Mouse (Mus musculus) forebrain, embryonic 13.5 days (tissue): ENCODE results near the gene Tmub1. TPM values are rescaled to one million over a fixed set of nuclear protein-coding genes. Genes with fewer than 3 reads are reported as not detected.

ENCODE experiments used
- ATAC-seq: fragments of 200-750 bp; cut with Nextera tagmentation; 2 replicates; pipeline ENCODE4 v1.8.0; 2017
- H3K27ac ChIP-seq: fragments of 300-500 bp; sonication (generic); 2 replicates; pipeline ENCODE4 v1.5.1; 2015; ENCODE audit warnings: inconsistent platforms, mild to moderate bottlenecking, moderate library complexity
- H3K27me3 ChIP-seq: fragments of 300-500 bp; sonication (generic); 2 replicates; pipeline ENCODE4 v1.6.1; 2015; ENCODE audit warnings: mild to moderate bottlenecking, inconsistent platforms
- H3K36me3 ChIP-seq: fragments of 300-500 bp; sonication (generic); 2 replicates; pipeline ENCODE4 v1.6.1; 2015; ENCODE audit warnings: mild to moderate bottlenecking, inconsistent platforms; ENCODE audit not compliant: poor library complexity, severe bottlenecking
- H3K4me1 ChIP-seq: fragments of 300-500 bp; sonication (generic); 2 replicates; pipeline ENCODE4 v1.6.1; 2015; ENCODE audit warnings: inconsistent platforms
- H3K4me2 ChIP-seq: fragments of 300-500 bp; sonication (generic); 2 replicates; pipeline ENCODE4 v1.6.1; 2015; ENCODE audit warnings: inconsistent platforms, mild to moderate bottlenecking, moderate library complexity
- H3K4me3 ChIP-seq: fragments of 300-500 bp; sonication (generic); 2 replicates; pipeline ENCODE4 v1.5.1; 2015; ENCODE audit warnings: mild to moderate bottlenecking, inconsistent platforms
- H3K9ac ChIP-seq: fragments of 300-500 bp; sonication (generic); 2 replicates; pipeline ENCODE4 v1.6.1; 2015; ENCODE audit warnings: mild to moderate bottlenecking, inconsistent platforms
- H3K9me3 ChIP-seq: fragments of 300-500 bp; sonication (generic); replicated peaks from 2 replicates; pipeline ENCODE4 v1.6.1; 2016; ENCODE audit warnings: inconsistent platforms
- WGBS: fragments of 180-500 bp; shearing (Covaris S2); methylation state at CpG from one replicate; pipeline ENCODE4 v1.1.7; 2015; 5-methylcytosine and 5-hydroxymethylcytosine counted together
- polyA plus RNA-seq: library from polyadenylated mRNA; unstranded; fragments of >200 nt; fragmentation: Nextera tagmentation; extraction: Ambion mirVana; gene quantifications from 2 replicates; pipeline ENCODE4 v1.2.1, GENCODE M21; 2015

The Tmub1 gene
- polyA plus RNA-seq, 1 experiment from 2014 or later: 32.5 TPM

- 18% methylated on average over 9 of the region's 9 CpGs for WGBS
- Histone ChIP-seq H3K4me3 (no peak overlapping the region), H3K27me3 (peaks cover 5% of the 10 kb centered on the region; the same call in 1 of the 2 replicates), H3K36me3 (peaks cover 42% of the 10 kb centered on the region), H3K9me3 (no peaks in the 10 kb centered on the region), H3K27ac (no peak overlapping the region), H3K9ac (no peak overlapping the region), H3K4me2 (peak overlapping the region; percentile 89; the same call in 1 of the 2 replicates), H3K4me1 (peaks cover 47% of the 10 kb centered on the region)
- no peak for ATAC-seq
Observed at GRCm38 (mm10) chr5:24428596-24428995, 19.1 kb downstream of the Tmub1 start.

DNA sequence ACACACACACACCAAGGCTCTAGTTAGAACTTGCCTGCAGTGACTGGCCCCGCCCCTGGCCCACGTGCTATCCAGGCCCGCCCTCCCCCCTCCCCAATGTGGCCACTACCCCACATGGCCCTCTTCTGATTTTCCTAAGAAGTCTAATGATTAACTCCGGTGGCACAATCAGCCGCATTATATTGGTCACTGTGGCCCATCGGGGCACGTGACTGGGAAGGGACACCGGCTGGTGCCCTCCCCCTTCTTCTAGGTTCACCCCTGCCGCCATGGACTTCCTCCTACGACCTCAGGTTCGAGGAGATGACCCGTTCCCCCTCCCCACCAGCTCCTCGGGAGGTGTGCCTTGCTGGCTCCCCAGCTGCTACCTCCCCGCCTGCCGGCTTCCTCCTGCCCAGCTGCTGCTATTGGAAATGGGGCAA is 19.7 kb downstream of the Tmub1 start:
- H3K27me3 ChIP-seq: peaks cover 5% of the 10 kb centered on the region; the same call in 1 of the 2 replicates
- H3K4me1 ChIP-seq: peaks cover 48% of the 10 kb centered on the region
- no peak for ATAC-seq
- no peak overlapping the region for H3K27ac ChIP-seq
- H3K4me3 ChIP-seq: no peak overlapping the region
- H3K9ac ChIP-seq: peak overlapping the region; percentile 30; the same call in 1 of the 2 replicates
- 2% methylated on average over 14 of the region's 15 CpGs for WGBS
- peaks cover 39% of the 10 kb centered on the region for H3K36me3 ChIP-seq
- H3K9me3 ChIP-seq: no peaks in the 10 kb centered on the region
- peak overlapping the region; percentile 89 for H3K4me2 ChIP-seq

DNA sequence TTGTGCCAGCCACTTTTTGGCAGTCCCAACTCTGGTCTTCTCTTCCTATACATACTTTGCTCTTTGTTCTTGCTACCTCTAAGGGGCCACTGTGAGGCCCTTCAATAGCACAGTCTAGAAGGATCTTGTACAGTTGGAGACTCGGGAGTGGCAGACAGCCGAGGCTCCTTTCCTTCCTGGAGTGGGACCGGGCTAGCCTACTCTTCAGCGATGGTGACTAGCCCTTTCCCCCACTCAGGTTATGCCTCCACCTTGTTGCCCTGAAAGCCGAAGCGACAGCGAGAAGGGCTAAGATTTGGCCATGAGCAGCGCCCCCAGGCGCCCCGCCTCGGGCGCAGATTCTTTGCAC is 20.4 kb downstream of the Tmub1 start:
- WGBS: 7% methylated on average over 12 of the region's 12 CpGs
- peaks cover 56% of the 10 kb centered on the region for H3K4me1 ChIP-seq
- H3K27ac ChIP-seq: no peak overlapping the region
- H3K27me3 ChIP-seq: peaks cover 5% of the 10 kb centered on the region; the same call in 1 of the 2 replicates
- H3K9me3 ChIP-seq: no peaks in the 10 kb centered on the region
- H3K9ac ChIP-seq: peak overlapping the region; percentile 17; the same call in 1 of the 2 replicates
- peak overlapping the region; percentile 1; the same call in 1 of the 2 replicates for H3K4me3 ChIP-seq
- H3K4me2 ChIP-seq: peak overlapping the region; percentile 89
- peaks cover 31% of the 10 kb centered on the region for H3K36me3 ChIP-seq
- no peak for ATAC-seq

DNA sequence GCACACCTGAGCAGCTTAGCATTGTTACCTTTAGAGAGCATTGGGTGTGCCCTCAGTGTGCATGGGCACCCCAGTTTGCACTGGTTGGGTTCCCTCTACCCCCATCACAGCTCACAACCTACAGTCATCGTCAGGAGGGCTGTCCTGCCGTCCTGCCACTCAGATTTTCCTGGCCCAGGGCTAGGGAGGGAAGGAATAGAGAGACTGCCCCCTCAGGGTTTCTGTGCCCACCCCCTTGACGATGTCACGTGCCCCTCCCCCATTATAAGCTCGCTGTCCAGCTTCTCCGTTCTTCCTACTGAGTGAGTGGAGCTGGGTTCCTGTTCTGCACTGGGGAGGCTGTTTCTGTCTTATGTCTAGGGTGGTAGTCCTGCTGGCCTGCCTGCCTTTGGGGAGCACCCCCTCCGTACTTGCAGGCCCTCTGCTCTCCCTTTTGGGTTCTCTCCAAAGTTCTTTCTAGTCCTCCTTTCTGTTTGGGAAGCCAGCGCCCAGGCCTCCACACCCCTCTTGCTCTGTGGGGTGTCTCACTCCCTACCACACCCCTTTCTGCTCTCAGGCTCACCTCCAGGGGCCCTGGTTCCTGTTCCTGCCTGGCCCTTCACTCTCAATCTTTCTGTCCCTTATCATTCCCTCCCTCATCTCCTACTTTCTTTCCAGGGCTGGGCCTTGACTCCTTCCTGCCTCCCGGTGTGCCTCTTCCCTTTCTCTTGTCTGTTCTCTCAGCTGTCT is 20.9 kb downstream of the Tmub1 start:
- ATAC-seq: no peak
- H3K27me3 ChIP-seq: peaks cover 5% of the 10 kb centered on the region; the same call in 1 of the 2 replicates
- H3K4me1 ChIP-seq: peaks cover 61% of the 10 kb centered on the region
- H3K9ac ChIP-seq: peak overlapping the region; percentile 68
- H3K36me3 ChIP-seq: peaks cover 26% of the 10 kb centered on the region
- H3K4me3 ChIP-seq: peak overlapping the region; percentile 61
- WGBS: 10% methylated on average over 9 of the region's 9 CpGs
- H3K9me3 ChIP-seq: no peaks in the 10 kb centered on the region
- H3K4me2 ChIP-seq: peak overlapping the region; percentile 89
- H3K27ac ChIP-seq: no peak overlapping the region

- H3K4me3 ChIP-seq: peak overlapping the region; percentile 61
- H3K4me2 ChIP-seq: peak overlapping the region; percentile 89
- no peak for ATAC-seq
- H3K4me1 ChIP-seq: peaks cover 61% of the 10 kb centered on the region
- H3K27me3 ChIP-seq: peaks cover 5% of the 10 kb centered on the region; the same call in 1 of the 2 replicates
- peak overlapping the region; percentile 68 for H3K9ac ChIP-seq
- WGBS: under 1% methylated on average over 10 of the region's 10 CpGs
- H3K36me3 ChIP-seq: peaks cover 26% of the 10 kb centered on the region
- H3K27ac ChIP-seq: peak overlapping the region; percentile 36; the same call in 1 of the 2 replicates
- no peaks in the 10 kb centered on the region for H3K9me3 ChIP-seq
Observed at GRCm38 (mm10) chr5:24426037-24426432, 21.6 kb downstream of the Tmub1 start.

DNA sequence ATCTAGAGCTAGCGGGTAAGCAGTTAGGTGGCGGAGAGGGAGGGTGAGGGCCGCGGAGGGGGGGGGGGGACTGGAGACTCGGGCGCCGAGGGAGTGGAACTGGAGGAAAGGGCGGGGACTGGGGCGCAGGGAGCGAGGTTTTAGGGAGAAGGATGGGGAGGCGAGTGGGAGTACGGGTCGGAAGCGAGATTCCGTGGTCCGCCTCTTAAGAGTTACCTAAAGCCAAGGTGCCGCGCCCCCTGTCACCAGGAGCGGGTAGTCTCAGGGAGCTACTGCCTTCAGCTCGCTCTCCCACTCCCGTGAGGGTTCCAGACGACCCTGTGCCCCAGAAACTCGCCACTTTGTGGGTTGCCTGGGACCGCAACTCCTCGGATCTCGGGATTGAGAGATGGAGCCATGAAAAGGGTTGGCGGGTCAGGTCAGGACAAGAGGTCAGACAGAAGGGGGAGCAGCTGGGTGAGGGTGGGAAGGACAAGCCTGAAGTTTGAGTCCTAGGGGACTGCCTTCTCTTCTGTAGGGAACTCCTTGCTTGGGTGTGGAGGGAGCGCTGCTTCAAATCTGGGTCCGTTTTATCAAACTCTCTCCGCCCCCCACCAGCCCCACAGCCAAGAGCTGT is 22.1 kb downstream of the Tmub1 start:
- ATAC-seq: no peak

DNA sequence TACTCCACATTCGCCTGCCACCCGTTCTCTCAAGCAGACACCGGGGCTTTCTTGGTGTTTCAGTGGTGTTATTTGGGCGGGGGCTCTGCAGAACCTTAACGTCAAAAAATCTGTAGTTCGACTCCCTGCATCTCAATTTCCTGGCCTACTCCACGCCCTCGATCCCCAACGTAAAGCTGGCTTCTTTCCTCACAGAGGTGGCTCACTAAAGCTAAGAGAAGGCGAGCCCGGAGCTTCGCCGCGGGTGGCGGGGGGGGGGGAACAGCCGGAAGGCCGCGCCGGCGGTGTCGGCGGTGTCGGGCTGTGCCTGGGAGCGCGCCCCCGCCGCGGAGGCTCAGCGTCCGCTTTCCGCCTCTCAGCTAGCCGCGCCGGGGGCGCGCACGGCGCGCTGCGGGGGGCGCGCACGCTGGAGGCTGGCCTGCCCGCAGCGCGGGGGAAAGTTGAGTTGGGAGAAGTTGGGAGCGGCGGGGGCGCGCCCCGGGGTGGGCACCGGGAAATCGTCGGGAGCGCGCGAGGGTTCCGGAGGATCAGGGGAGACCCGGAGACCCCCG is 22.7 kb downstream of the Tmub1 start:
- peak overlapping the region; percentile 89 for H3K4me2 ChIP-seq
- peak overlapping the region; percentile 92; the same call in 1 of the 2 replicates for H3K27ac ChIP-seq
- no peaks in the 10 kb centered on the region for H3K9me3 ChIP-seq
- peak overlapping the region; percentile 68 for H3K9ac ChIP-seq
- peak overlapping the region; percentile 61 for H3K4me3 ChIP-seq
- WGBS: under 1% methylated on average over 40 of the region's 60 CpGs
- ATAC-seq: no peak
- H3K27me3 ChIP-seq: peaks cover 5% of the 10 kb centered on the region; the same call in 1 of the 2 replicates
- peaks cover 61% of the 10 kb centered on the region for H3K4me1 ChIP-seq
- H3K36me3 ChIP-seq: peaks cover 26% of the 10 kb centered on the region

More for the DNA sequence above, 22.1 kb downstream of the Tmub1 start:
- peaks cover 26% of the 10 kb centered on the region for H3K36me3 ChIP-seq
- H3K9ac ChIP-seq: peak overlapping the region; percentile 68
- peak overlapping the region; percentile 61 for H3K4me3 ChIP-seq
- H3K27me3 ChIP-seq: peaks cover 5% of the 10 kb centered on the region; the same call in 1 of the 2 replicates
- H3K9me3 ChIP-seq: no peaks in the 10 kb centered on the region
- H3K27ac ChIP-seq: peak overlapping the region; percentile 36
- 1% methylated on average over 28 of the region's 30 CpGs for WGBS
- H3K4me1 ChIP-seq: peaks cover 61% of the 10 kb centered on the region
- H3K4me2 ChIP-seq: peak overlapping the region; percentile 89

DNA sequence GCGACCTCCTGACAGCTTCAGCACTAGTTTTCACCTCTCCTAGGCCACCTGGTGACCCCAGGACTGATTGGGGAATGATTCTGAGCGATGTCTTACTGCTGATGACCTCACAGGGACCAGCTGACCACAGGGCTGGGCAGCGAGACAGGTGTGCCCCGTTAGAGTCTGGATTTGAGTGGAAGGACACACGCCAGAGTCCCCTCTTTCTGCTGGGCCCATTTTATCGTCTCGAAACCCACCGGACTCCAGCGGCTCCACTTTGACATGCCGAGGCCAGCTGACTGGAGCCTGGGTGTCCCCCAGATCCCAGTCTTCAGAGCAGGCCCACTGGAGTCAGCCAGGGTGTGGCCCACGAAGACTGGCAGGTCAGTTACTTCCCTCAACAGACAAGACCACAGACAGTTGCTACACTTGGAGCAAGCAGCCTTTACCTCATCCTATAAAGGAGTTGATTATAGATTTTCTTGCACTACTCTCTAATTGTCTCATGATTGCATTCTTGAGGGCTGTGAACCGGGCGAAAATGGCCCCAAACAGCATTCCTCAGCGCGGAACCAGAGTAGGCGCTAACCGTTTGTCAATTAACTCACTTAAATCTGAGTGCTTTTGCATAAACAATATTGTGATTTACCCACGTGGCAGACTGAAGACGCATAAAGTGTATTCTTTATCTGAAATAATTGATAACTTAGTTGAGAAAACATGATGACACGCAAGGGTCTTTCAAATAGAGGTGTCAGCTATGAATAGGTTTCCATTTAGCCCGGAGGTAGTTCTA is 23.5 kb downstream of the Tmub1 start:
- WGBS: 10% methylated on average over 21 of the region's 21 CpGs
- H3K9ac ChIP-seq: peak overlapping the region; percentile 75

GRCm38 (mm10) chr5:24423129-24424003 is 24.3 kb downstream of the Tmub1 start, which contains the start of the genes Cdk5 and Slc4a2:
Gene Cdk5, minus strand, starts transcription at chr5:24423530.
Gene Slc4a2, plus strand, starts transcription at chr5:24423837.
- H3K4me1 ChIP-seq: peaks cover 56% of the 10 kb centered on the region

More for the DNA sequence above, 23.5 kb downstream of the Tmub1 start:
- peak overlapping the region; percentile 89 for H3K4me2 ChIP-seq
- H3K4me3 ChIP-seq: peak overlapping the region; percentile 61
- peaks cover 26% of the 10 kb centered on the region for H3K36me3 ChIP-seq
- H3K9me3 ChIP-seq: no peaks in the 10 kb centered on the region
- H3K4me1 ChIP-seq: peaks cover 61% of the 10 kb centered on the region
- H3K27ac ChIP-seq: peak overlapping the region; percentile 92
- ATAC-seq: 0 out of 2 replicates have a peak, but pooled peaks have one; percentile 0
- peaks cover 5% of the 10 kb centered on the region; the same call in 1 of the 2 replicates for H3K27me3 ChIP-seq

GRCm38 (mm10) chr5:24420381-24420780 is 27.3 kb downstream of the Tmub1 start:
- H3K36me3 ChIP-seq: peaks cover 37% of the 10 kb centered on the region
- no peak for ATAC-seq
- 0 out of 2 replicates have a peak overlapping the region, but pooled peaks have one; percentile 5 for H3K9ac ChIP-seq
- H3K27me3 ChIP-seq: 0 out of 2 replicates have a peak, but pooled peaks cover 7% of the 10 kb centered on the region
- WGBS: 79% methylated on average over 9 of the region's 9 CpGs
- no peak overlapping the region for H3K4me2 ChIP-seq
- H3K4me1 ChIP-seq: peaks cover 37% of the 10 kb centered on the region
- no peaks in the 10 kb centered on the region for H3K9me3 ChIP-seq
- no peak overlapping the region for H3K4me3 ChIP-seq
- no peak overlapping the region for H3K27ac ChIP-seq

More at GRCm38 (mm10) chr5:24423129-24424003, 24.3 kb downstream of the Tmub1 start, which contains the start of the genes Cdk5 and Slc4a2:
- peak within 1 kb of the TSS; percentile 92 for H3K27ac ChIP-seq
- peaks cover 34% of the 10 kb centered on the region for H3K36me3 ChIP-seq
- peak within 1 kb of the TSS; percentile 89 for H3K4me2 ChIP-seq
- peak; percentile 97 for ATAC-seq
- WGBS: under 1% methylated on average over 46 of the region's 46 CpGs
- peak within 1 kb of the TSS; percentile 61 for H3K4me3 ChIP-seq
- no peaks in the 10 kb centered on the region for H3K9me3 ChIP-seq
- H3K9ac ChIP-seq: peak within 1 kb of the TSS; percentile 83
- peaks cover 5% of the 10 kb centered on the region; the same call in 1 of the 2 replicates for H3K27me3 ChIP-seq
